Mouse (Mus musculus): Measurements from ENCODE around the gene Olfr495. TPM values are rescaled to one million over a fixed set of nuclear protein-coding genes. Genes with fewer than 3 reads are reported as not detected.

The Olfr495 gene
- polyA plus RNA-seq (2012; rRNA removed), result not detected in 2 replicates

DNA sequence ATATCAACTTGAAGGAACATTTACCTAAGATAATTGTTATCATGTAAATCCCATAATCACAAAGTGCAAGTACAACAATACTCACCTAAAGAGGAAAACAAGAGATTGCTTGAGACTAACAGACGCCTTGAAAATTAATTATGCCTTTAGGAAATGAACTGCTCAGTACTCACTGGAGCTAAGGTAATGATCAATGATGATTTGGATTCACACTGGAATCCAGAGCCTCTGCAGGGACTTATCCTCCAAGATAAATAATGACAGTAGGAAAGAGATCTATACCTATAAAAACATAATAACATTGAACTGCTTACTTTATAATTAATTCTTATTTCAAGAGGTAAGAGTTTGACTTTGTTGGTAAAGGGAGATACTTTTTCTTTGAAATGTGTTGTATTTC lies at the start of gene Olfr495:
Olfr495 (plus strand) TSS at position 301 of the 400 bp plus-strand sequence.
- TF ChIP-seq POLR2A (IDR thresholded peaks at IDR 0.05; ENCODE audit: borderline replicate concordance, insufficient read depth, low read length), result no peak
- no peak for TF ChIP-seq CTCF (IDR thresholded peaks at IDR 0.05; ENCODE audit: borderline replicate concordance, insufficient read depth, low read depth, low read length)
- 54% methylated on average over 1 of the region's 1 CpGs for WGBS
- no peak for DNase-seq
- no peaks in the 10 kb centered on the region for H3K27me3 ChIP-seq (ENCODE audit: control insufficient read depth, insufficient read depth, low read length)
- no peak within 1 kb of the TSS for H3K4me3 ChIP-seq (replicated peaks; ENCODE audit: insufficient read depth, low read depth, low read length)
- H3K4me1 ChIP-seq (ENCODE audit: control insufficient read depth, insufficient read depth, low read length), result no peaks in the 10 kb centered on the region
- H3K27ac ChIP-seq (ENCODE audit: insufficient read depth, low read length), result no peak within 1 kb of the TSS

DNA sequence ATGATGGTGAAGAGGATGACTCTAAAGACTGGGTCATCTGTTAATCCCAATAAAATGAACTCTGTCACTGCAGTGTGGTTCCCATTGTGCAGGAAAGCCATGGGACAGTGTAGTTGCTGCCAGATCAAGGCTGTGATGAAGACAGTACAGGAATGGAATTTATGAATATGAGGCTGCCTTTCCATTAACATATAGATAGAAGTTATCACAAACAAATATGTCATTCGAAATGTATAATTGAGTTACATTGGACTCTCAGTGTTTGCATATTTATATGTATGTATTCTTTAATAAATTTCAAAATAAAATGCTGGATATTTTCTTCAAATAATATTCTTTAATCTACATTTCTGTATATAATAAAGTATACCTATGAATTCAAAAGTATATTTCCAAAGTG lies 46.1 kb upstream of the Olfr495 start, which contains the start of gene Olfr493:
Olfr493 (minus strand) TSS at position 101 of the 400 bp plus-strand sequence.
- no peak for TF ChIP-seq CTCF (IDR thresholded peaks at IDR 0.05; ENCODE audit: borderline replicate concordance, insufficient read depth, low read depth, low read length)
- no peak for TF ChIP-seq POLR2A (IDR thresholded peaks at IDR 0.05; ENCODE audit: borderline replicate concordance, insufficient read depth, low read length)
- Histone ChIP-seq H3K4me3 (replicated peaks; ENCODE audit: insufficient read depth, low read depth, low read length) (no peak within 1 kb of the TSS), H3K27ac (ENCODE audit: insufficient read depth, low read length) (no peak within 1 kb of the TSS), H3K27me3 (ENCODE audit: control insufficient read depth, insufficient read depth, low read length) (no peaks in the 10 kb centered on the region), H3K4me1 (ENCODE audit: control insufficient read depth, insufficient read depth, low read length) (no peaks in the 10 kb centered on the region)
- no peak for DNase-seq
- WGBS, result 56% methylated on average over 1 of the region's 1 CpGs

- Histone ChIP-seq H3K27me3 (ENCODE audit: control insufficient read depth, insufficient read depth, low read length) (no peaks in the 10 kb centered on the region), H3K4me3 (replicated peaks; ENCODE audit: insufficient read depth, low read depth, low read length) (no peak within 1 kb of the TSS), H3K27ac (ENCODE audit: insufficient read depth, low read length) (no peak within 1 kb of the TSS), H3K4me1 (ENCODE audit: control insufficient read depth, insufficient read depth, low read length) (no peaks in the 10 kb centered on the region)
- WGBS, result 80% methylated on average over 3 of the region's 3 CpGs
- TF ChIP-seq CTCF (IDR thresholded peaks at IDR 0.05; ENCODE audit: borderline replicate concordance, insufficient read depth, low read depth, low read length) (no peak), POLR2A (IDR thresholded peaks at IDR 0.05; ENCODE audit: borderline replicate concordance, insufficient read depth, low read length) (no peak)
- no peak for DNase-seq
Observed at GRCm38 (mm10) chr7:108365035-108365434, 27.9 kb upstream of the Olfr495 start, which contains the start of gene Olfr494. Gene Olfr494 (plus strand): TSS chr7:108365335.

GRCm38 (mm10) chr7:108420121-108420520 lies 27.2 kb downstream of the Olfr495 start, which contains the start of gene Olfr497:
Gene Olfr497 (plus strand): TSS chr7:108420421.
- WGBS, result 79% methylated on average over 2 of the region's 2 CpGs
- TF ChIP-seq POLR2A (IDR thresholded peaks at IDR 0.05; ENCODE audit: borderline replicate concordance, insufficient read depth, low read length) (no peak), CTCF (IDR thresholded peaks at IDR 0.05; ENCODE audit: borderline replicate concordance, insufficient read depth, low read depth, low read length) (no peak)

More at GRCm38 (mm10) chr7:108420121-108420520, 27.2 kb downstream of the Olfr495 start, which contains the start of gene Olfr497:
- DNase-seq, result no peak
- Histone ChIP-seq H3K4me3 (replicated peaks; ENCODE audit: insufficient read depth, low read depth, low read length) (no peak within 1 kb of the TSS), H3K4me1 (ENCODE audit: control insufficient read depth, insufficient read depth, low read length) (no peaks in the 10 kb centered on the region), H3K27ac (ENCODE audit: insufficient read depth, low read length) (no peak within 1 kb of the TSS), H3K27me3 (ENCODE audit: control insufficient read depth, insufficient read depth, low read length) (no peaks in the 10 kb centered on the region)

Other genes starting within 250 kb of the Olfr495 start
- gene Olfr485, start 233.3 kb upstream of the Olfr495 start, polyA plus RNA-seq (2012; rRNA removed), result not detected in 2 replicates
- not detected in 2 replicates for gene Olfr486, start 220.4 kb upstream of the Olfr495 start, polyA plus RNA-seq (2012; rRNA removed)
- not detected in 2 replicates for gene Olfr487, start 178.5 kb upstream of the Olfr495 start, polyA plus RNA-seq (2012; rRNA removed)
- not detected in 2 replicates for gene Olfr488, start 134.8 kb upstream of the Olfr495 start, polyA plus RNA-seq (2012; rRNA removed)
- gene Olfr490, start 104.2 kb upstream of the Olfr495 start, polyA plus RNA-seq (2012; rRNA removed), result not detected in 2 replicates
- not detected in 2 replicates for gene Olfr491, start 79.7 kb upstream of the Olfr495 start, polyA plus RNA-seq (2012; rRNA removed)
- gene Olfr492, start 69.5 kb upstream of the Olfr495 start, polyA plus RNA-seq (2012; rRNA removed), result not detected in 2 replicates
- not detected in 2 replicates for gene Olfr493, start 46.2 kb upstream of the Olfr495 start, polyA plus RNA-seq (2012; rRNA removed)
- gene Olfr494, start 27.8 kb upstream of the Olfr495 start, polyA plus RNA-seq (2012; rRNA removed), result not detected in 2 replicates
- not detected in 2 replicates for gene Olfr497, start 27.3 kb downstream of the Olfr495 start, polyA plus RNA-seq (2012; rRNA removed)
- not detected in 2 replicates for gene Olfr498, start 72.2 kb downstream of the Olfr495 start, polyA plus RNA-seq (2012; rRNA removed)
- not detected in 2 replicates for gene Olfr502, start 131.9 kb downstream of the Olfr495 start, polyA plus RNA-seq (2012; rRNA removed)
- not detected in 2 replicates for gene Olfr503, start 151.4 kb downstream of the Olfr495 start, polyA plus RNA-seq (2012; rRNA removed)
- not detected in 2 replicates for gene Olfr504, start 172.6 kb downstream of the Olfr495 start, polyA plus RNA-seq (2012; rRNA removed)
- gene Olfr506, start 217.6 kb downstream of the Olfr495 start, polyA plus RNA-seq (2012; rRNA removed), result not detected in 2 replicates
- gene Olfr507, start 228.6 kb downstream of the Olfr495 start, polyA plus RNA-seq (2012; rRNA removed), result not detected in 2 replicates
- gene Olfr508, start 236.8 kb downstream of the Olfr495 start, polyA plus RNA-seq (2012; rRNA removed), result not detected in 2 replicates

Data from cerebellum, adult 2 months (tissue).